Mouse (Mus musculus) liver, embryonic 16.5 days (tissue): Measurements from ENCODE around the gene Sco1. TPM values are rescaled to one million over a fixed set of nuclear protein-coding genes. Genes with fewer than 3 reads are reported as not detected.
A peak's percentile ranks its signal among the peaks of the same experiment; 100 is the strongest.
"Not testable (repeated sequence)": the region's sequence is repeated elsewhere in the genome, so short reads cannot be mapped to it uniquely, and the experiment has no call there.

ENCODE experiments used
- ATAC-seq: fragments of 200-750 bp; cut with Nextera tagmentation; 2 replicates; pipeline ENCODE4 v1.8.0; 2017; ENCODE audit warnings: low read depth, mild to moderate bottlenecking, moderate number of reproducible peaks, moderate library complexity
- H3K27ac ChIP-seq: fragments of 300-500 bp; sonication (generic); 2 replicates; pipeline ENCODE4 v1.5.1; 2014; ENCODE audit warnings: mild to moderate bottlenecking, low read length
- H3K27me3 ChIP-seq: fragments of 300-500 bp; sonication (generic); 2 replicates; pipeline ENCODE4 v1.6.1; 2014; ENCODE audit warnings: low read depth, low read length, mixed read lengths; ENCODE audit not compliant: control insufficient read depth, insufficient read depth
- H3K36me3 ChIP-seq: fragments of 300-500 bp; sonication (generic); 2 replicates; pipeline ENCODE4 v1.6.1; 2014; ENCODE audit warnings: mild to moderate bottlenecking; ENCODE audit not compliant: control insufficient read depth, insufficient read depth
- H3K4me1 ChIP-seq: fragments of 300-500 bp; sonication (generic); 2 replicates; pipeline ENCODE4 v1.6.1; 2014; ENCODE audit warnings: low read depth, low read length, mixed read lengths; ENCODE audit not compliant: control insufficient read depth
- H3K4me2 ChIP-seq: fragments of 300-500 bp; sonication (generic); 2 replicates; pipeline ENCODE4 v1.6.1; 2014; ENCODE audit warnings: low read depth, low read length, mixed read lengths
- H3K4me3 ChIP-seq: fragments of 300-500 bp; sonication (generic); 2 replicates; pipeline ENCODE4 v1.5.1; 2014; ENCODE audit warnings: low read depth, mild to moderate bottlenecking, low read length
- H3K9ac ChIP-seq: fragments of 300-500 bp; sonication (generic); 2 replicates; pipeline ENCODE4 v1.6.1; 2014; ENCODE audit warnings: low read depth, low read length
- H3K9me3 ChIP-seq: fragments of 300-500 bp; sonication (generic); replicated peaks from 2 replicates; pipeline ENCODE4 v1.6.1; 2016; ENCODE audit warnings: low read length; ENCODE audit not compliant: control insufficient read depth
- WGBS: fragments of 180-500 bp; shearing (Covaris S2); extraction: QIAGEN DNeasy Blood & Tissue Kit; methylation state at CpG from one replicate; pipeline ENCODE4 v1.1.7; 2014; ENCODE audit not compliant: insufficient replicate concordance; 5-methylcytosine and 5-hydroxymethylcytosine counted together
- polyA plus RNA-seq: library from polyadenylated mRNA; unstranded; fragments of >200 nt; fragmentation: Nextera tagmentation; extraction: Ambion mirVana; gene quantifications from 2 replicates; pipeline ENCODE4 v1.2.1, GENCODE M21; 2015

The Sco1 gene
- polyA plus RNA-seq, 1 experiment from 2014 or later, result 5.5 TPM

- Histone ChIP-seq H3K36me3 (no peaks in the 10 kb centered on the region), H3K4me2 (no peak overlapping the region), H3K4me1 (peaks cover 9% of the 10 kb centered on the region), H3K27ac (no peak overlapping the region), H3K9me3 (no peaks in the 10 kb centered on the region), H3K27me3 (no peaks in the 10 kb centered on the region), H3K9ac (no peak overlapping the region), H3K4me3 (no peak overlapping the region)
- 3% methylated on average over 12 of the region's 12 CpGs for WGBS
- ATAC-seq, result no peak
These were observed 31.5 kb upstream of the Sco1 start for GRCm38 (mm10) chr11:67020948-67021347.

- Histone ChIP-seq H3K4me3 (no peak overlapping the region), H3K4me2 (no peak overlapping the region), H3K9me3 (no peaks in the 10 kb centered on the region), H3K4me1 (peaks cover 9% of the 10 kb centered on the region), H3K36me3 (no peaks in the 10 kb centered on the region), H3K9ac (no peak overlapping the region), H3K27me3 (no peaks in the 10 kb centered on the region), H3K27ac (no peak overlapping the region)
- 66% methylated on average over 13 of the region's 13 CpGs for WGBS
- no peak for ATAC-seq
These were observed 29.9 kb upstream of the Sco1 start for GRCm38 (mm10) chr11:67022354-67023115.

GRCm38 (mm10) chr11:67023191-67023590, 29.3 kb upstream of the Sco1 start:
- WGBS, result 33% methylated on average over 1 of the region's 1 CpGs

GRCm38 (mm10) chr11:67023802-67024340, 28.6 kb upstream of the Sco1 start:
- Histone ChIP-seq H3K4me2 (peak overlapping the region; percentile 71), H3K27ac (no peak overlapping the region), H3K36me3 (no peaks in the 10 kb centered on the region), H3K9ac (no peak overlapping the region), H3K27me3 (no peaks in the 10 kb centered on the region), H3K9me3 (no peaks in the 10 kb centered on the region), H3K4me1 (peaks cover 9% of the 10 kb centered on the region), H3K4me3 (no peak overlapping the region)
- ATAC-seq, result no peak
- 46% methylated on average over 6 of the region's 6 CpGs for WGBS

More at GRCm38 (mm10) chr11:67023191-67023590, 29.3 kb upstream of the Sco1 start:
- H3K9me3 ChIP-seq, H3K4me3 ChIP-seq, H3K4me2 ChIP-seq, H3K36me3 ChIP-seq, H3K4me1 ChIP-seq, ATAC-seq, H3K27ac ChIP-seq, H3K9ac ChIP-seq, H3K27me3 ChIP-seq: not testable (repeated sequence)

- no peaks in the 10 kb centered on the region for H3K9me3 ChIP-seq
- whole genome bisulfite sequencing, result 2% methylated on average over 35 of the region's 35 CpGs
- peak within 1 kb of the TSS; percentile 71 for H3K4me2 ChIP-seq
- ATAC-seq, result peak; percentile 100
- peak within 1 kb of the TSS; percentile 61 for H3K4me3 ChIP-seq
- H3K9ac ChIP-seq, result peak within 1 kb of the TSS; percentile 70
- H3K27me3 ChIP-seq, result no peaks in the 10 kb centered on the region
- 0 out of 2 replicates have a peak within 1 kb of the TSS, but pooled peaks have one; percentile 8 for H3K27ac ChIP-seq
- no peaks in the 10 kb centered on the region for H3K36me3 ChIP-seq
- peaks cover 9% of the 10 kb centered on the region for H3K4me1 ChIP-seq
These were observed 27.5 kb upstream of the Sco1 start, which contains the start of gene Tmem220 for GRCm38 (mm10) chr11:67024867-67025477. TSS of gene Tmem220 (plus strand) at chr11:67025154.

- H3K27me3 ChIP-seq, result no peaks in the 10 kb centered on the region
- 42% methylated on average over 16 of the region's 16 CpGs for WGBS
- no peak; the same call in 1 of the 2 replicates for ATAC-seq
- no peak overlapping the region for H3K4me3 ChIP-seq
- H3K9me3 ChIP-seq, result no peaks in the 10 kb centered on the region
- H3K36me3 ChIP-seq, result no peaks in the 10 kb centered on the region
- H3K4me2 ChIP-seq, result no peak overlapping the region
- H3K27ac ChIP-seq, result no peak overlapping the region
- no peaks in the 10 kb centered on the region; the same call in 1 of the 2 replicates for H3K4me1 ChIP-seq
- H3K9ac ChIP-seq, result no peak overlapping the region
These were observed 21.4 kb upstream of the Sco1 start for GRCm38 (mm10) chr11:67030904-67031602.

GRCm38 (mm10) chr11:67031603-67031915, 20.9 kb upstream of the Sco1 start:
- no peaks in the 10 kb centered on the region for H3K36me3 ChIP-seq
- H3K4me2 ChIP-seq, result no peak overlapping the region
- no peaks in the 10 kb centered on the region for H3K27me3 ChIP-seq
- no peak overlapping the region for H3K27ac ChIP-seq
- ATAC-seq, result no peak
- no peaks in the 10 kb centered on the region; the same call in 1 of the 2 replicates for H3K4me1 ChIP-seq
- H3K9ac ChIP-seq, result no peak overlapping the region
- H3K9me3 ChIP-seq, result no peaks in the 10 kb centered on the region
- WGBS, result 46% methylated on average over 2 of the region's 2 CpGs
- no peak overlapping the region for H3K4me3 ChIP-seq

- Histone ChIP-seq H3K27me3 (no peaks in the 10 kb centered on the region), H3K9me3 (no peaks in the 10 kb centered on the region), H3K36me3 (peaks cover 2% of the 10 kb centered on the region), H3K4me3 (no peak overlapping the region), H3K9ac (no peak overlapping the region), H3K4me2 (no peak overlapping the region), H3K4me1 (no peaks in the 10 kb centered on the region; the same call in 1 of the 2 replicates), H3K27ac (no peak overlapping the region)
- ATAC-seq, result peak; percentile 84
- WGBS, result 51% methylated on average over 4 of the region's 4 CpGs
These were observed 17.5 kb upstream of the Sco1 start for GRCm38 (mm10) chr11:67034775-67035485.
